Mouse (Mus musculus) frontal cortex, adult 2 months (tissue): ENCODE results near the gene Btg1-ps1. TPM values are rescaled to one million over a fixed set of nuclear protein-coding genes. Genes with fewer than 3 reads are reported as not detected.
A peak's percentile ranks its signal among the peaks of the same experiment; 100 is the strongest.
"Not testable (repeated sequence)": the region's sequence is repeated elsewhere in the genome, so short reads cannot be mapped to it uniquely, and the experiment has no call there.

Experiments
- DNase-seq, 2 experiments: peaks; one replicate each; pipeline ENCODE4 v3.0.0; 2022; ENCODE audit warnings: low spot score in 1 of 2; ENCODE audit errors: extremely low spot score in 1 of 2
- polyA plus RNA-seq: library from polyadenylated mRNA; depleted of rRNA; stranded (reverse); fragments of >200 nt; gene quantifications from 2 replicates; pipeline ENCODE4 v1.2.3, GENCODE M21; 2012; rRNA removed

Btg1-ps1 gene
- polyA plus RNA-seq: not detected in 2 replicates

- DNase-seq: not testable (repeated sequence)
Measured at GRCm38 (mm10) chrX:38018597-38018996, at the start of gene Btg1-ps1. Gene Btg1-ps1, minus strand, starts transcription at chrX:38018815.

- no peak for DNase-seq
Measured at GRCm38 (mm10) chrX:38066175-38066574, 47.6 kb upstream of the Btg1-ps1 start, which contains the start of gene Rhox10. Gene Rhox10, plus strand, starts transcription at chrX:38066475.

GRCm38 (mm10) chrX:38061544-38061943 is 42.9 kb upstream of the Btg1-ps1 start:
- DNase-seq: peak in 1 of 2 experiments; percentile 28

- not testable (repeated sequence) for DNase-seq
Measured at GRCm38 (mm10) chrX:38043014-38043413, 24.4 kb upstream of the Btg1-ps1 start, which contains the start of gene Btg1-ps2. Gene Btg1-ps2, minus strand, starts transcription at chrX:38043114.

- no peak for DNase-seq
Measured at GRCm38 (mm10) chrX:38039666-38040065, 21.1 kb upstream of the Btg1-ps1 start.

GRCm38 (mm10) chrX:38033841-38034240 is 15.2 kb upstream of the Btg1-ps1 start:
- no peak for DNase-seq

GRCm38 (mm10) chrX:38008756-38009155 is 9.9 kb downstream of the Btg1-ps1 start:
- no peak for DNase-seq

Other genes starting within 250 kb of the Btg1-ps1 start
- 0.16 and 1.8 TPM in 2 replicates for gene Rhox5, start 214.0 kb downstream of the Btg1-ps1 start, polyA plus RNA-seq
- 0.78 and 2.2 TPM in 2 replicates for gene Rhox6, start 191.9 kb downstream of the Btg1-ps1 start, polyA plus RNA-seq
- gene Rhox7a, start 187.1 kb downstream of the Btg1-ps1 start, polyA plus RNA-seq: not detected in 2 replicates
- not detected in 2 replicates for gene Rhox8, start 139.9 kb downstream of the Btg1-ps1 start, polyA plus RNA-seq
- gene Rhox7b, start 121.6 kb downstream of the Btg1-ps1 start, polyA plus RNA-seq: not detected in 2 replicates
- 0.80 and 2.9 TPM in 2 replicates for gene Rhox9, start 117.0 kb downstream of the Btg1-ps1 start, polyA plus RNA-seq
- gene Btg1-ps2, start 24.3 kb upstream of the Btg1-ps1 start, polyA plus RNA-seq: not detected in 2 replicates
- gene Rhox10, start 47.7 kb upstream of the Btg1-ps1 start, polyA plus RNA-seq: not detected in 2 replicates
- gene Rhox11, start 66.3 kb upstream of the Btg1-ps1 start, polyA plus RNA-seq: not detected in 2 replicates
- 0.10 TPM in 1 of 2 replicates, not detected in the other for gene Rhox12, start 92.1 kb upstream of the Btg1-ps1 start, polyA plus RNA-seq
- gene Rhox13, start 102.4 kb upstream of the Btg1-ps1 start, polyA plus RNA-seq: not detected in 2 replicates
- 9.8 and 10.9 TPM in 2 replicates for gene Zbtb33, start 171.0 kb upstream of the Btg1-ps1 start, polyA plus RNA-seq
- 32.2 and 33.3 TPM in 2 replicates for gene Tmem255a, start 233.6 kb upstream of the Btg1-ps1 start, polyA plus RNA-seq